Mouse (Mus musculus) bone marrow macrophage, adult 2 months (primary cell): Measurements from ENCODE around the gene Scnm1.

Experiments
- CTCF ChIP-seq: IDR thresholded peaks from 2 replicates; pipeline ENCODE4 v1.5.1; 2012; ENCODE audit warnings: low read depth, mild to moderate bottlenecking, low read length, moderate library complexity
- POLR2A ChIP-seq: IDR thresholded peaks from 2 replicates; pipeline ENCODE4 v1.6.1; 2012; ENCODE audit warnings: mild to moderate bottlenecking, low read depth, low read length, borderline replicate concordance

- no peak for TF ChIP-seq CTCF
- peak; percentile 77; the same call in 1 of the 2 replicates for TF ChIP-seq POLR2A
Measured at GRCm38 (mm10) chr3:95141952-95142616, 8.3 kb upstream of the Scnm1 start, which contains the start of gene Tnfaip8l2.
